Mouse (Mus musculus) heart, postnatal 0 days (tissue): ENCODE data around the gene Wdr4.

Source experiments
- CTCF ChIP-seq: IDR thresholded peaks from 2 replicates; pipeline ENCODE4 v1.5.1; 2016; ENCODE audit warnings: antibody characterized with exemption, control low read depth, low read depth
- EP300 ChIP-seq: IDR thresholded peaks from 2 replicates; pipeline ENCODE4 v1.6.1; 2016; ENCODE audit warnings: antibody characterized with exemption, low read depth

DNA sequence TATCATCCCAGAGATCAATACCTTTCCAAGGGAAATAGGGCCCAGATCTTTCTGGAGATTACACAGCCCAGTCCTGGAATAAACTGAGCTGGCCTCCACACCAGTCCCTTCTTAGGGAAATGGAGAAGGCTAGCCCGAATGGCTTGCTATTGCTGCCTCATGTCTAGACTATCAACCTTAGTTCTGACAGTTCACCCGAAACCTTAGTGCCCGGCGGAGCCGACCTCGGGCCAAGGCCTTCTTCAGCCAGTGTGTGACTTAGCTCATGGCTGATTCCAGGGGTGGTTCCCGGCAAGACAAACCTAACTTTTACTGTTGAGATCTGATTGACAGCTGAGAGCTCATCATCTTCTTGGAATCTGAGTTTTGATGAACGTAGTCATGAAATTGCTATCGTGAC, 65.7 kb downstream of the Wdr4 start:
- TF ChIP-seq CTCF (no peak), EP300 (no peak)
